Mouse (Mus musculus) thymus, adult 18-20 months (tissue): ENCODE data around the gene Ilf3.

Experiments used
- DNase-seq, 2 experiments: peaks; one replicate each; pipeline ENCODE4 v3.0.0; 2022; ENCODE audit warnings: mixed read lengths in 2 of 2

The Ilf3 gene

DNA sequence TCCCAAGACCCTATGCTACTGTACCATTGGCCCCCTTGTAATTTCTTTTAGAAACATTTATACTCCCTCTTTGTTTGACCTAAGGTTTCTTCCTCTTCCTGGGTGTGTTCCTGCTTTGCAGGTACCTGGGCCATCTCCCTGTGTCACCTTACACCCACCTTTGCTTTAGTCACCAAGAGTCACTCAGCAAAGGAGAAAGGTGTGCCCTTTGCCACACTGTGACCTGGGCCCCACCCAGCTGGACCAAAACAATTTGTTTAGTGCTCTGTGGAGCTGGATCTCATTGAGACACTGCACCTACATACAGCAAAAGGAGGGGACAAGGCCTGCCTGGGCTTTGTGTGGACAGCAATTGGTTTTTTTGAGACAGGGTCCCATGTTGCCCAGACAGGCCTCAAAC is 72.7 kb downstream of the Ilf3 start:
- DNase-seq, result no peak

DNA sequence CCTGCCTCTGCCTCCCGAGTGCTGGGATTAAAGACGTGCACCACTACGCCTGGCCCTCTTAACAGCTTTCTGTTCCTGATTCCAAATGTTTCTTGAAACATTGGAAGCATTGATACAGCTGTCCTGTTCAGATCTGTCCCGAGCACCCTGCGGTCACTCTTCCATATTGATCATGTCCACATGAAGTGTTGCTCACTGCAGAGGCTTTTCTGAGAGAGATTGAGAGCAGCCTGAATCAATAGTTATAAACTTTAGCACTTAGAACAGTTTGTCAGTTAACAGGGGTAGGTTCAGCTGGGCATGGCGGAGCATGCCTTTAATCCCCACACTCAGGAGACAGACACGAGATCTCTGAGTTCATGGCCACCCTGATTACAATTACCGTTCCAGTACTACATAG is 76.2 kb downstream of the Ilf3 start:
- DNase-seq, result no peak

DNA sequence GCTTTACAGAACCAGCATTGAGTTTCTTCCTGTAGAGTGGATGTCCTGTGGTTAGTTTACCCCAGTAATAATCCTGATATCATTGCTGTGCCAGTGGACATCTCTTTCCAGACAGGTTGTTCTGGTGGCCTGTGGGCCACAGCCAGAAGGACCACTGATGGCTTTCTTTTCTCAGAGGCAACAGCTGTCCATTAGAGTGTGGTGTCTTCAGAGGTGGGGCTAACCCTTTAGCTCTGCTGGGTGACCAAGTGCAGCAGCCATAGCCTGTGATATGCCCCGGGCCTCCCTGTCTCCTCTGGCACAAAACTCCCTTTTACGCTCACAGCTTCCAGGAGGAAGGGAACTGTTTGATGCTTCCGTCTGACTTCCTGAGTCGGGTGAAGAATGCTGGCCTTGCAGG is 76.9 kb downstream of the Ilf3 start:
- DNase-seq, result no peak

DNA sequence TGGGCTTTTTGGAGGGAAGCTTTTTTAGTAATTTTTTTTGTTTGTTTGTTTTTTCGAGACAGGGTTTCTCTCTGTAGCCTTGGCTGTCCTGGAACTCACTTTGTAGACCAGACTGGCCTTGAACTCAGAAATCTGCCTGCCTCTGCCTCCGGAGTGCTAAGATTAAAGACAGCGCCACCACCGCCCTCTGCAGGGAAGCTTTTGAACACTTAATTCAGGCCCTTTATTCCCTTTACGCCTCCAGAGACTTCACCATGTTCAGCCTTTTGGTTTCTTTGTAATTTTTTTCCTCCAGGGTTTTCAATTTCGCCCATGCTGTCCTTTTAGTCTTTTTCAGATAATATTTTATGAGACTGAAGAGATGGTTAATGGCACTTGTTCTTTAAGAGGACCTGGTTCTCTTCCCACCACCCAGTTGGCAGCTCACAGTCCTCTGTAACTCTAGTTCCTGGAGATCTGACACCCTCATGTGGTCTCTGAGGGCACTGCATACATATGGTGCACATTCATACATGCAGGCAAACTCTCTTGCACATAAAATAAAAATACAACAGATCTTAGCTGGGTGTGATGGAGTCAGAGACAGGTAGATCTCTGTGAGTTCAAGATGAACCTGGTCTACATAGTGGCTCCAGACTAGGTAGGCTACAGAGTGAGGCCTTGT is 77.5 kb downstream of the Ilf3 start:
- no peak for DNase-seq

DNA sequence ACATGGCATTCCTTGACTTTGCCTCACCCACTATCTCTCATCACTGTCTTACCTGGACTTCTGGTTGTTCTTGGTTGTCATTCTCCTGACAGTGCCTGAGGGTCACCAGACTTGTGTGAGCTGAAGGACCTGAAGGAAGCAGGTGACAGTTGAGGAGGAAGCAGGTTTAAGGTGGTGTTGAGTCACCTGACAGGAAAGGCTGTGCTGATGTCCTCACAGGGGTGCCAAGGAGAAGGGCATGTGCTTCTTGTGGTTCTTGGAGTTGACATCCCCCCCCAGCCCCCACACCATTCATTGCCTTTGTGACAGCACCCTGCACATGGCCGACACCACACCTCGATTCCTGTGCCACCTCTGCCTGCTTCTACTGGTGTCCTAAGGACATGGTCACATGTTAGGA is 80.1 kb downstream of the Ilf3 start:
- DNase-seq, result no peak

DNA sequence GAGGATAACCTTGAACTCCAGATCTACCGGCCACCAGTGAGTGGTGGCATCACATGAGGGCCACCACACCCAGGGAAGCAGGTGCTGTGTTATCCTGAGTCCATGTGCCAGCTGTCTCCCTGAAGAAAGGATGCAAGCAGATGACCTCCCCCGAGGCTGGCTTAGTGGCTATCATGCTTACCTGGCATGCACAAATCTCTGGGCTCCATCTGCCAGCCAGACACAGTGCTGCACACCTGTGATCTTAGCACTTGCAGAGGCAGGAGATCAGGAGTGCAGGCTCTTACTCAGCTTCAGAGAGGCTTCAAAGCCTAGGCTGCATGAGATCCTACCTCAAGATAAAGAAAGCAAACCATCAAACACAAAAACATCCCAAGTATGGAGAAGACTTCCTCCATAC is 82.0 kb downstream of the Ilf3 start:
- DNase-seq, result peak in 1 of 2 experiments; percentile 44

DNA sequence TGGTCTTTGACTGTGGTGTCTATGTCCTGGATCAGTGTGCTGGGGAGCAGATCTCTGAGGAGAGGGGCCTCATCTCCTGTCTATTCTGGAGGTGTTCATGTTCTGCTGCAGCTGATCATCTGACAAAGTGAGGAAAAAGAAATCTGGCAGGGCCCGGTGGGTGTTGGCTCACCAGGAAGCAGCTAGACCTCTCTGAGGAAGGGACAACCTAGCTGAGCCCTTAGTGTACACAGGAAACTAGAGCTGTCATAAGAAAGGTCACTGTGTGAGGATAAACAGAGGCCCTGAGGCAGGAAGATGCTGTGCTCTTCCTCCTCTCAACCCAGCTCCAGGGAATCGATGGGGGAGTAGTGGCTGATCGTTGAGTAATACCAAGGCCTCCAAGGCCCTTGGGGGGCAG is 82.6 kb downstream of the Ilf3 start:
- DNase-seq, result no peak

DNA sequence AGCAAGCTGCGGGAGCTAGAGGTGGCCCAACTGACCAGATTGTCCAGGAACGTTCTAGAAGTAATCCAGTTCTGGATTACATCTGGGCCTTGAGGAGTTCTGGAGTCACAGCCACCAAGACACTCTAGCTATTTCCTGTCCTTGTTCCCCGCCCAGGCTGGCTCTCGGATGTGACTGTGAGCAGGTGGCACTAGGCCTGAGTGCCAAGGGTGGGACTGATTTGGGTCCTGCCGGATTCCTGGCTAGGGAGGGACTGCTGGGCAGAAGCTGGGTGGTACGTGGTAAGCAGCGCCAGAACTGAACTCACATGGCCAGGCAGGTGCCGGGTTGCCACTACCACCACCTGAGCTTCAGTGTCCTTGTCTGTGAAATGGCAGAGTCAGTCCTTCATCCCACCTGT is 83.7 kb downstream of the Ilf3 start:
- DNase-seq, result no peak

DNA sequence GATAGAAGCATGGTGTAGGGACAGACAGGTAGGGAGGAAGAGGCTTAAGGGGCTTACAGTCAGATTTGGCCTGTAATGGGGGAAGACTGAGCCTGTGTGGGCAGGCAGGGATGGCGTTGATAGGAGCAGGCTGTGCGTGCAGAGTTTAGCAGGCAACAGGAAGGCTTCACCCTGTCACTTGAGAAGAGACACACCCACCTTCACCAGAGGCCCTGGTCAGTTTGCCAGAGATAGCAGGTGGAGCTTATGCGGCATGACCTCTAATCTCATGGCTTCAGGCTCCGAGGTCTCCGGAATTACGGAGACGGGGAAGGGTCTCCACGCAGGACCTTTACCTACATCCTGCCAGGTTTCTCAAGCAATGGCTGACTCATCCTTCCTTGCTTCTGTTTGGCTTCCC is 84.2 kb downstream of the Ilf3 start:
- no peak for DNase-seq

DNA sequence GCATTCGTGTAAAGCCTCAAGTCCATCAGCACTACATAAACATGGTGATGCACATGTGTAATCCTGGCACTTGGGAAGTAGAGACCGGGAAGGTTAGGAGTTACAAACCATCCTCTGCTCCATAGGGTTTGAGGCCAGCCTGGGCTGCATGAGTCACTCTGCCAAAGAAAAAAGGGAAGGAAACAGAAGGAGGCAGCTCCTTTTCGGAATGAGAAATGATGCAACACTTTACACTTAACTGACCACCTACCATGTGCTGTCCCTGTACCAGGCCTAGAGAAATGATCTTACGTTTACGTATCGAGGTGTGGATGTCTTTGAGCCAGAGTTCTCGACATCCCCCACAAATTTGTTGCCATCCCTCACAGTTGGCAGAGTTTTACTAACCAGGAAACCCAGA is 85.3 kb downstream of the Ilf3 start:
- DNase-seq, result no peak

DNA sequence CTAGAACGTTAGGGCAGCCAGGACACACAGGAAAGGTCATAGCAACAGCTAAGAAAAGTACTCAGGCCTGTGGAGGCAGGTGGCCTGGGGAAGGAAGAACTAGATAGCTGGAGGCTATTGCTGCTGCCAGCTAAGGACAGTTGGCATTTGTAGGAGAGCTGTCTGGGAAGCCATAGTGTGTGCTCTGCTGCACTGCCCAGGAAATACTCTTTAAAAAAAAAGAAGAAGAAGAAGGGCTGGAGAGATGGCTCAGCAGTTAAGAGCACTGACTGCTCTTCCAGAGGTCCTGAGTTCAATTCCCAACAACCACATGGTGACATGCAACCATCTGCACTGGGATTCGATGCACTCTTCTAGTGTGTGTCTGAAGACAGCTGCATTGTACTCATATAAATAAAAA is 85.8 kb downstream of the Ilf3 start:
- no peak for DNase-seq

DNA sequence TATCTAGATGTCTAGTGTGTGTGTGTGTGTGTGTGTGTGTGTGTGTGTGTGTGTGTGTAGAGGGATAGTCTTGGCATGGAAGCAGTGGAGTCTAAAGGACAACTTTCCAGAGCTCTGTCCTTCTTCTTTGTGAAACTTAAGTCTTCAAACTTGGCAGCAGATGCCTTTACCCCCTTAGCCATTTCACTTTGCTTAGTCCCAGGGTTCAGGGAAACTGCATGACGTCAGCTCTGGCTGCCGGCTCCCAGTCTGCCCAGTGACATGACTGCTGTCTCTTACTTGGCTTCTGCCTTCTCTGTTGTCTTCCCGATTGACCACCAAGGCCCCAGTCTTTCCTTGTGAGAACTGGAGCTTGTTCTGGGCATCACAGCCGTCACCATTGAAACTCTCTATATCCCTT is 86.9 kb downstream of the Ilf3 start:
- DNase-seq, result no peak
